Mouse (Mus musculus) midbrain, embryonic 13.5 days (tissue): ENCODE results near the gene Il17rb. TPM values are rescaled to one million over a fixed set of nuclear protein-coding genes. Genes with fewer than 3 reads are reported as not detected.

Experiments
- microRNA-seq: library from miRNA; unstranded; fragments of <30 nt; microRNA quantifications from one replicate; pipeline ENCODE4, GENCODE M21; 2016
- polyA plus RNA-seq: library from polyadenylated mRNA; unstranded; fragments of >200 nt; fragmentation: Nextera tagmentation; extraction: Ambion mirVana; gene quantifications from 2 replicates; pipeline ENCODE4 v1.2.1, GENCODE M21; 2015

Gene Il17rb
- polyA plus RNA-seq, 1 experiment from 2014 or later = 1.1 TPM

Small RNAs within 50 kb of the gene (microRNA-seq; reads per million reads assigned to microRNA genes)
- gene Mir6947 = 2.3 reads per million, percentile 5 among the genes with 10 or more reads in this experiment

Other genes with a start within 250 kb of the Il17rb start
- 449 and 471 TPM in 2 replicates for gene Selenok, start 40.6 kb downstream of the Il17rb start, polyA plus RNA-seq
- gene Actr8, start 30.6 kb downstream of the Il17rb start, polyA plus RNA-seq = 92.3 and 96.5 TPM in 2 replicates
- gene Chdh, start 127 bp upstream of the Il17rb start, polyA plus RNA-seq = 0.26 and 0.28 TPM in 2 replicates